Mouse (Mus musculus): ENCODE results near the gene Adora1. TPM values are rescaled to one million over a fixed set of nuclear protein-coding genes. Genes with fewer than 3 reads are reported as not detected.

The Adora1 gene
- total RNA-seq, 2 experiments from 2014 or later = 111 to 130 TPM

DNA sequence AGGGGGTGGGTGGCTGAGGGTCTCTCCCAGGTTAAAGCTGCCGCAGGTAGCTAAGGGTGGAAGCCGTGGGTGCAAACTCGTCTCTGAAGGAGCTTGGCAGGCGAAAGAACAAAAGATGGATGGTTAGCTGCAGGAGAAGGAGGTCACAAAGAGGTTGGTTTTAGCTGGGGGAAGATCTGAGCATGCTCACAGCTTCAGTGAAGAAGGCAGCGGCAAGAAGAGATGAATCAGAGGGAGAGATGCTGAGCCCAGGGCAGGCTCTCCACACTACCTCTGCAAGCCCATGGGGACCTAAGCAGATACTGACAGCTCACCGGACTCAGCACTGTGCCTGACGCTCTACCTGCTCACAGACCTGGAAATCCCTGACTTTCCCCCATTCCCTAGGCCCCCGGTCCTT, 6.1 kb upstream of the Adora1 start:
- DNase-seq (ENCODE audit: low spot score in 2 of 2) = no peak

DNA sequence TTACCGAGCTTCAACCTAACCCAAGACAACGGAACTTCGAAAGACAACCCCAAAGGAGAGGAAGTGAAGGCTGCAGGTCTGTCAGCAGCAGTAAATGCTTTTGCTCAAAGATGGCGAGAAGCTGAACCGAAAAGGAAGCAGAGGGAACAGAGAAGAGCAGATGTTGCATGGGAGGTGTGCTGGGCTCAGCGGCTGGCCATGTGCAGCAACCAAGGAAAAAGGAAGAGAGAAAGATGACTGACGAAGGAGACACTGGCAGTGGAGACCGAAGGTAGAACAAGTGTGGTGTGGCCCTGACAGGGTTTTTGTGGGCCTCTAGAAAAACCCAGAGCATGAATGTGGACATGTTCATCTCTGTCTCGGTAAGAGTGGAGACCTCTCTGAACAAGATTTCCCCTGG, 5.5 kb upstream of the Adora1 start:
- no peak for DNase-seq (ENCODE audit: low spot score in 2 of 2)

- no peak for DNase-seq (ENCODE audit: low spot score in 2 of 2)
Observed at GRCm38 (mm10) chr1:134237438-134237837, 2.2 kb upstream of the Adora1 start.

- DNase-seq (ENCODE audit: low spot score in 2 of 2) = peak in 1 of 2 experiments; percentile 19
Observed at GRCm38 (mm10) chr1:134236142-134236541, 911 bp upstream of the Adora1 start.

DNA sequence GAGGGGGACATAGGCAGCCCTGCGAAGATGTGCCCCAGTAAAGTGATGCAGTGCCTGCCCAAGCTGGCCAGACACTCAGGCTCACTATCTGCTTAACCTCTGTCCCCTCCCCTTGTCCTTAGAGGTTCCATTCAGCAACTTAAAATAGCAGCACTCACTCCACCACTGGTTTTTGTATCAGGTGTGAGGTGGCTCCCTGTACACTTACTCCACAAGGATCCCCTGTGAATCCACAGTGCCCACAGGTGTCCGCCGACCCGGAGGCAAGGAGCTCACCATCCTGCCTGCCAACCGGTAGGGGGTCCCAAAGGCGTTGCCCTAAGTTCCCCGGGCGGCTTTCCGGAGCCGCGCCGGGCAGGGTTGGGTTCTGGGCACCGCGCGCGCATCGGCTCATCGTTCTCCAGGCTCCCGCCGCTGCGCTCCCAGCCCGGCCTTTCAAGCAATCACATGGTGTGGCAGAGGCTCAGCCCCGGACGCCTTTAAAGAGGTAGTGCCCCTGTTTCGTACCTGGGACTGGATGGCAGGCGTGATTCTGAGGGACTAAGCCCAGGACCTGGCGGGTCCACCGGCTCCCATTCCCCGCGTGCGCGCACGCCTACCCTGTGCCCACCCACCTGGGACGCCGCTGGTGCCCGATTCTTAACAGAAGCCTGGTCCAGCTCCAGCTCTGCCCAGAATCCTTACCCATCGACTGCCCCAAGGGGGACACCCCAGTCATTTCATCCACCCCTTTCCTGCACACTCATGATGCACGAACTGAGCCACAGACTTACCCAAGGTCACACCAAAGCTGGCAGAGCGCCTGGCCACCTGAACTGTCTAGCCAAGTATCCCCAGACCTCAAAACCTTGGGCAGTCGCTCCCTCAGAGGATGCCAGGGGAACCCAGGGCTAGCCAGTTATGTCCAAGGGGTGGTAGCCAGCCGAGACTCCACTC, 508 bp downstream of the Adora1 start:
- DNase-seq (ENCODE audit: low spot score in 2 of 2) = peak; percentile 61 to 70

DNA sequence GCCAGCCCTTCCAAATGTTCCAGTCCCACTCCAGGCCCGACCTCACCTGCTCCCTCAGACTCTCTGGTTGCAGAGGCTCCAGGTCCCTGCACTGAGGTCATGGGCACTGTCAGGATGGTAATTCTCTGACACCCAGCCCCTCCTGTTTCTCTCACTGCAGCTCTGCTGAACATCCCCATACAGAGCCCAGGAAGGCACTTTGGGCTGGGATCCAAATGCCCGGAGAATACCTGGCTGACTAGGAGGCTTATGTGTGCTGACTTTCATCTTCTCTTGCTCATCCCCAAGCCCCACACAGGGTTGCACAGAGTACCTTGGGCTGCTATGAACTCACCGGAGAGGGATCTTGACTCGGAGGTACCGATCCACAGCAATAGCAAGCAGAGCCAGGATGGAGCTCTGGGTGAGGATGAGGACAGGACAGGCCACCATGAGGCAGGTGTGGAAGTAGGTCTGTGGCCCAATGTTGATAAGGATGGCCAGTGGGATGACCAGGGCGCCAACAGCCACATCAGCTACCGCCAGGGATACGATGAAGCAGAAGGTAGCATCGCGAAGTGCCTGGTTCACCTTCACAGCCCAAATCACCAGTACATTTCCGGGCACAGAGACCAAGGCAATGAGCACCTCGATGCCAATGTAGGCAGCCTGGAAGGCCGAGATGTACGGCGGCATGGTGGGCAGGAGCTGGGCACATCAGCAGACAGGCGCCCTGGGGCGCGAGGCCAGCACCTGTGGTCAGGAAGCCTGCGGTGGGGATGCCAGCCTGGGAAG, 1.4 kb downstream of the Adora1 start:
- DNase-seq (ENCODE audit: low spot score in 2 of 2) = peak in 1 of 2 experiments; percentile 28

DNA sequence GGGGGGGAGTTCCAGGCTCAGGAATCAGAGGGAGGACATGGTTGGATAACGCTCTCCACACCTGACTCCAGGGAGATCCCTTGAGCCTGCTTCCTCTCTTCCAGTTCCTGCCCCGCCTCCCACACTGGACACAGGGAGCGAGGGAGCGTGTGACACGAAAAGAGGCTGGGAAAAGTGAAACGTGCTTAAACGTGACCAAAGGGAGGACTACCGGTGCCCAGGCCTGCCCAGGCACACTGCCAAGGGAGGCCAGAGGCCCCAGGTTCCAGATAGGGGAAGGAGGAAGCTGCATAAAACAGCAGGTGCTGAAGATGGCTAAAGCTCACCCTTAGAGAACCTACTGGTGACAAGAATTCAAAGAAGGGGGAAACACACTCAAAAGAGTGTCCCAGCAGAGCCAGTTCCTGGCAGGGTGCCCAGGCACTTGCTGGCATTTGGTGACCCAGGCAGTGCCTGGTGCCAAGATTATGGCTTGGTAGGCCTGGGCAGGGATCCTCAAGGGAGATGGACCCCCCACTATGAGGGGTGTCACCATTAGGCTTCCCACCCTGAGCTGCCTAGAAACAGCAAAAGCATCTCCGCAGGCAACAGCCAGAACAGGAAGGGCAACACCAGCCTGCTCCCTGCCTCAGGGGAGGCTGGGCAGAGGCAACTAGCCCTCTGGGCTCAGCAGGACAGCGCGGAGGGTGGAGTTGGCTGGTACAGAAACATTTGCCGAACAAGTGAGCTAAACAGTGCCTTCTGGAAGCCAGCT, 2.3 kb downstream of the Adora1 start:
- DNase-seq (ENCODE audit: low spot score in 2 of 2) = peak; percentile 73 to 74

DNA sequence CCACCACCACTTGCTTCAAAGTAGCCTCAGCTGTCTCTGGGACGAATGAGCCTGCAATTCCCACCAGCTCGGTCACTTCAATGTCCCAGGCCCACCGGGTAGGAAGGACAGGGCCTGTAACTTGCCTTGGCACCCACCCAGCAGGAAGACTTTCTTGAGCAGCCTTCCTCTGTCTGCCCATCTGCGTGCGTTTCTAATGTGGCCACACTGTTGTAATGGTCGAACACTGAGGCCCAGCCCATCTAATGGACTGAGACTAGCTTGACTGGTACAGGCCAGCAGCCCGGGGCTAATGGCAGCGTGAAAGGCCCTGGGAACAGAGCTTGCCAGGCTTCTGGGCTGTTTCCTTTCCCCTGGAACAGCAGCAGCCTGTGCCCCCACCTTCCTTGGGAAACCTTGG, 2.9 kb downstream of the Adora1 start:
- DNase-seq (ENCODE audit: low spot score in 2 of 2) = peak in 1 of 2 experiments; percentile 26

DNA sequence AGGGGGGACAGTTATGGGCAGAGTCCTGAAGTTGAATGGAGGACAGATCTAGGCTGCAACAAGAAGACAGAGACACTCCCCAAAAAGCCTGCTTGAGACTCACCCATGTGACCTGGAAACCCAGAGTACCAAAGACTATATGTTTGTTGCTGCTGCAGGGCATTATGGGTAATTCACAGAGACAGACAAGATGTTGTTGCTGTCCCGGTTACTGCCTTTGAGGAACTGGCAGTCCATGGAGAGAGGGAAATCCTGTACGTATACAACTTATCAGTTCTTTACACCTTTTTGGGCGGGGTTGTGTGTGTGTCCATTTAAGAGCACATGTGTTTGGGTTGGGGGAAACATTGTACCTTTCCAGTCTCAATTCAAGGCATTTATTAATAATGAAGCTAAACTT, 3.5 kb downstream of the Adora1 start:
- no peak for DNase-seq (ENCODE audit: low spot score in 2 of 2)

DNA sequence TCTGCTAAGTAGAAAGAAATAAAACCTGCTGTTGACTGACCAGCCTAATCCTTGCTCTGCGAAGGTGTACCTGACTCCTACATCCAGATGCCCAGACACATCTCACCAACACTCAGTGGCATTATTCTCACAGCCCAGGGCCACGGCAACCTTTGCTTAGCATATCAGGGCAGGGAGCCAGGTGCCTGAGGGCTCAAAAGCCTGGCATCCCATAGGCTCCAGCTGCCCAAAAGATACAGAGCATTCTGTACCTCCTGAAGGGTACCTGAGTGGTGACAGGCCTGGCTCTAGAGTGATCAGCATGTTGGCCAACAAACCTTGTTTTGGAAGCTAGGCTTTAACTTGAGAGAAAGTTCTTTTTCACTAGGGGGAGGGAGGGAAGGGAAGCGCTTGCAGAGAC, 4.0 kb downstream of the Adora1 start:
- DNase-seq (ENCODE audit: low spot score in 2 of 2) = no peak

DNA sequence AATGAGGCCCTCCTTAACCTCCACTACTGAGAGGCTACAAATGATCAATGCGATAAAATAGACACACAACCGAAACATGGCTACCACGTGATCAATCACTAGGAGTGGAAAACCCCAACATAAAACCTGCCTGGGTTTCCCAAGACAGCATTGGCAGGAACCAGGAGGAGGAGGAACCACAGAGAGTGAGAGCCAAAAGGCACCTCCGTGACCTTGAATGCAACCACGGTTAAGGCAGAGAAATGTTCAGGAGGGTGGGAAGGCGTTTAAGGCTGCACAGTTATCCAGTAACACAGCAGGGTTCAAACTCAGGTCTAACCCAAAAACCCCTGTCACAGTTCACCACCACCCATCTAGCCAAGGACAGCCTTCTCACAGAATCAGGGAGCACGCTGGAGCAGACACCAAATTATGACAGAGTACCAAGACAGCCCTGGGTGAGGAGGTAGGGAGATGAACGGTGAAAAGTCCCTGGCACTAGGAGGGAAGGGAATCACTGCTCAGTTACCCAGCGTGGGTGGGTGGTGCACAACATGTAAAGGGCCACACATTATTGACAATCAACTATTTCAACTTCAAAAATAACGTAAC, 4.5 kb downstream of the Adora1 start:
- no peak for DNase-seq (ENCODE audit: low spot score in 2 of 2)

GRCm38 (mm10) chr1:134229806-134230575, 5.2 kb downstream of the Adora1 start:
- no peak for DNase-seq (ENCODE audit: low spot score in 2 of 2)

DNA sequence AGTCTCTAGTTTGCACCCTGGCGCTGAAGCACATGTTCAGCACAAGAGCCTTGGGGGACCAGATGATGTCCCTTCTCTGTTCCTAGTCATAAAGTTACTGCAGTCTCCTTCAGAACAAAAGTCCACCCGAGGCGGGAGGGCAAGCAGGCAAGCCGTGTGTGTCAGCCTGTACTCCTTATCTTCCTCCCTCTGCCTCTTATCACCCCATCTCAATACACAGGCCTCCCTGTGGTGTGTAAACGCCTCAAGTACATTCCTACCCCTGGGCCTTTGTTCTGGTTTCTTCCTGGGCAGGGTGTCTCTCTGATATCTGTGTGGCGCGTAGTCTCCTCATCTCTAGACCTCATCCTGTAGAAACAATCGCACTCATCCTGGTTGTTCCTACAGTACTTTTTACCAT, 8.5 kb downstream of the Adora1 start:
- no peak for DNase-seq (ENCODE audit: low spot score in 2 of 2)

DNA sequence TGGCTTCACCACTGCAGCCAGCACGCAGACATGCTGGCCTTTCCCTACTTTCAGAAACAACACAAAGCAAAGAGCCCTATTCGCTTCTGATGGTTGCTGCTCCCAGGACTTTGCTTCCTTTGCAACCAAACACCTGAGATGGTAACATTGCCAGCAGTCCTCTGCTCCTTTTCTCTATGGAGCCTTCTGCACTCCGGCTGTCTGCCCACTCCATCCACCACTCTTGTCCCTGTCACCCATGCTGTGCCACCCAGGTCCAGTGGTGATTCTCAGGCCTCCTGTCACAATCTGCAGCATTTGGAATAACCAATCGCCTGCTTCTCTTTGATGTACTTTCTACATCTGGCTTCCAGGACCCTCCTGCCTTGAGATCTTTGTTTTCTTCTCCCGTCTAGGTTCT, 9.9 kb downstream of the Adora1 start:
- DNase-seq (ENCODE audit: low spot score in 2 of 2) = no peak

- DNase-seq (ENCODE audit: low spot score in 2 of 2) = no peak
Observed at GRCm38 (mm10) chr1:134224649-134225227, 10.5 kb downstream of the Adora1 start.

GRCm38 (mm10) chr1:134222122-134223055, 12.8 kb downstream of the Adora1 start:
- DNase-seq (ENCODE audit: low spot score in 2 of 2) = peak; percentile 65 to 76

DNA sequence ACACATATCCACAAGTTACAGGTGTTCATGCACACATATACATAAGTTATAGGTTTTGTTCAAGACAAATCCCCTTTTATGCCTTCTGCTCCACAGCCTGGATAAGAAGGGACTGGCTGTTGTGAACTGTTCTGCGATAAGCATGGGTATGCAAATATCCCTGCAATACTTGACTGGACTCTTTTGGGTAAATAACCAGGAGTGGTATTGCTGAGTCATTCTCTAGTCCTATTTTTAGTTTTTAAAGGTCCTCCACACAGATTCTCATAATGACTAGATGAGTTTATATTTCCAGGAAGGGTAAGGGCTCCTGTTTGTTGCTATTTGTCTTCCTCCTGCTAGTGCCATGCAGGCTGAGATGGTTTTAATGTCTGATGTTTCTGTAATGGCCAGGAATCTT, 14.1 kb downstream of the Adora1 start:
- no peak for DNase-seq (ENCODE audit: low spot score in 2 of 2)

GRCm38 (mm10) chr1:134219608-134220007, 15.6 kb downstream of the Adora1 start:
- no peak for DNase-seq (ENCODE audit: low spot score in 2 of 2)

- DNase-seq (ENCODE audit: low spot score in 2 of 2) = no peak
Observed at GRCm38 (mm10) chr1:134217942-134218341, 17.3 kb downstream of the Adora1 start.
